Mouse (Mus musculus): Measurements from ENCODE around the gene Frrs1.

GRCm38 (mm10) chr3:116941559-116942117 is 82.4 kb downstream of the Frrs1 start:
- no peak for TF ChIP-seq POLR2A (IDR thresholded peaks at IDR 0.05; ENCODE audit: control insufficient read depth, low read depth, low read length)
- no peak for TF ChIP-seq CTCF (IDR thresholded peaks at IDR 0.05; ENCODE audit: control insufficient read depth, insufficient read depth, insufficient replicate concordance, low read depth, low read length)

All from testis, adult 2 months (tissue).